Mouse (Mus musculus): Measurements from ENCODE around the gene 2310061I04Rik. TPM values are rescaled to one million over a fixed set of nuclear protein-coding genes. Genes with fewer than 3 reads are reported as not detected.

2310061I04Rik gene
- polyA plus RNA-seq, 1 experiment from 2014 or later, result 20.5 TPM

GRCm38 (mm10) chr17:35859835-35860234 lies 37.4 kb downstream of the 2310061I04Rik start:
- no peaks in the 10 kb centered on the region for H3K27me3 ChIP-seq (ENCODE audit: control insufficient read depth, insufficient read depth, low read length)
- H3K9me3 ChIP-seq (ENCODE audit: control insufficient read depth, low read length), result no peaks in the 10 kb centered on the region
- 73% methylated on average over 2 of the region's 2 CpGs for WGBS
- no peak for DNase-seq (ENCODE audit: low spot score)
- no peak overlapping the region for H3K4me2 ChIP-seq (replicated peaks; ENCODE audit: low read depth)
- H3K4me3 ChIP-seq (ENCODE audit: low read depth, low read length), result no peak overlapping the region
- no peak overlapping the region for H3K27ac ChIP-seq (replicated peaks)
- peaks cover 3% of the 10 kb centered on the region for H3K36me3 ChIP-seq (ENCODE audit: control insufficient read depth, insufficient read depth, low read length)
- no peak overlapping the region for H3K9ac ChIP-seq (ENCODE audit: low read length)
- no peak for TF ChIP-seq CTCF (IDR thresholded peaks at IDR 0.05; ENCODE audit: low read depth)
- no peak for ATAC-seq (ENCODE audit: low FRiP score, low TSS enrichment)
- no peaks in the 10 kb centered on the region for H3K4me1 ChIP-seq (replicated peaks; ENCODE audit: control insufficient read depth, insufficient read depth)

- TF ChIP-seq EP300 (optimal IDR thresholded peaks at IDR 0.05) (no peak), CTCF (IDR thresholded peaks at IDR 0.05; ENCODE audit: low read depth) (no peak)
- no peak overlapping the region for H3K4me3 ChIP-seq (ENCODE audit: low read depth, low read length)
- DNase-seq (ENCODE audit: low spot score) (no peak), ATAC-seq (ENCODE audit: low FRiP score, low TSS enrichment) (no peak)
- H3K36me3 ChIP-seq (ENCODE audit: control insufficient read depth, insufficient read depth, low read length), result peaks cover 3% of the 10 kb centered on the region
- no peaks in the 10 kb centered on the region for H3K9me3 ChIP-seq (ENCODE audit: control insufficient read depth, low read length)
- 92% methylated on average over 1 of the region's 1 CpGs for WGBS
- no peak overlapping the region for H3K9ac ChIP-seq (ENCODE audit: low read length)
- H3K27ac ChIP-seq (replicated peaks), result no peak overlapping the region
- no peaks in the 10 kb centered on the region for H3K27me3 ChIP-seq (ENCODE audit: control insufficient read depth, insufficient read depth, low read length)
- no peak overlapping the region for H3K4me2 ChIP-seq (replicated peaks; ENCODE audit: low read depth)
- H3K4me1 ChIP-seq (replicated peaks; ENCODE audit: control insufficient read depth, insufficient read depth), result no peaks in the 10 kb centered on the region
Measured at GRCm38 (mm10) chr17:35859371-35859770, 37.9 kb downstream of the 2310061I04Rik start.

- ATAC-seq (ENCODE audit: low FRiP score, low TSS enrichment), result no peak
- Histone ChIP-seq H3K36me3 (ENCODE audit: control insufficient read depth, insufficient read depth, low read length) (peaks cover 25% of the 10 kb centered on the region), H3K9ac (ENCODE audit: low read length) (no peak overlapping the region), H3K4me3 (ENCODE audit: low read depth, low read length) (no peak overlapping the region), H3K27ac (replicated peaks) (no peak overlapping the region), H3K4me1 (replicated peaks; ENCODE audit: control insufficient read depth, insufficient read depth) (no peaks in the 10 kb centered on the region), H3K4me2 (replicated peaks; ENCODE audit: low read depth) (no peak overlapping the region), H3K9me3 (ENCODE audit: control insufficient read depth, low read length) (no peaks in the 10 kb centered on the region), H3K27me3 (ENCODE audit: control insufficient read depth, insufficient read depth, low read length) (no peaks in the 10 kb centered on the region)
- TF ChIP-seq CTCF (IDR thresholded peaks at IDR 0.05; ENCODE audit: low read depth), result no peak
- no peak for TF ChIP-seq EP300 (optimal IDR thresholded peaks at IDR 0.05)
- DNase-seq (ENCODE audit: low spot score), result no peak
- whole genome bisulfite sequencing, result 83% methylated on average over 3 of the region's 3 CpGs
Measured at GRCm38 (mm10) chr17:35850974-35851373, 46.3 kb downstream of the 2310061I04Rik start.

GRCm38 (mm10) chr17:35848112-35848511 lies 49.1 kb downstream of the 2310061I04Rik start:
- H3K27ac ChIP-seq (replicated peaks), result no peak overlapping the region
- 36% methylated on average over 1 of the region's 1 CpGs for WGBS
- no peak overlapping the region for H3K4me3 ChIP-seq (ENCODE audit: low read depth, low read length)
- H3K36me3 ChIP-seq (ENCODE audit: control insufficient read depth, insufficient read depth, low read length), result peaks cover 28% of the 10 kb centered on the region
- H3K4me1 ChIP-seq (replicated peaks; ENCODE audit: control insufficient read depth, insufficient read depth), result no peaks in the 10 kb centered on the region
- DNase-seq (ENCODE audit: low spot score), result no peak
- ATAC-seq (ENCODE audit: low FRiP score, low TSS enrichment), result 0 out of 2 replicates have a peak, but pooled peaks have one; percentile 30
- H3K27me3 ChIP-seq (ENCODE audit: control insufficient read depth, insufficient read depth, low read length), result no peaks in the 10 kb centered on the region
- no peaks in the 10 kb centered on the region for H3K9me3 ChIP-seq (ENCODE audit: control insufficient read depth, low read length)
- no peak for TF ChIP-seq EP300 (optimal IDR thresholded peaks at IDR 0.05)
- TF ChIP-seq CTCF (IDR thresholded peaks at IDR 0.05; ENCODE audit: low read depth), result peak; percentile 54
- H3K4me2 ChIP-seq (replicated peaks; ENCODE audit: low read depth), result no peak overlapping the region
- no peak overlapping the region; the same call in 1 of the 2 replicates for H3K9ac ChIP-seq (ENCODE audit: low read length)

GRCm38 (mm10) chr17:35843514-35843913 lies 53.7 kb downstream of the 2310061I04Rik start:
- no peaks in the 10 kb centered on the region for H3K27me3 ChIP-seq (ENCODE audit: control insufficient read depth, insufficient read depth, low read length)
- TF ChIP-seq CTCF (IDR thresholded peaks at IDR 0.05; ENCODE audit: low read depth) (peak; percentile 54), EP300 (optimal IDR thresholded peaks at IDR 0.05) (no peak)
- no peak for DNase-seq (ENCODE audit: low spot score)
- H3K9me3 ChIP-seq (ENCODE audit: control insufficient read depth, low read length), result no peaks in the 10 kb centered on the region
- no peak overlapping the region for H3K4me3 ChIP-seq (ENCODE audit: low read depth, low read length)
- ATAC-seq (ENCODE audit: low FRiP score, low TSS enrichment), result no peak
- WGBS, result 88% methylated on average over 3 of the region's 3 CpGs
- peaks cover 15% of the 10 kb centered on the region for H3K36me3 ChIP-seq (ENCODE audit: control insufficient read depth, insufficient read depth, low read length)
- H3K9ac ChIP-seq (ENCODE audit: low read length), result no peak overlapping the region
- no peaks in the 10 kb centered on the region; the same call in 1 of the 2 replicates for H3K4me1 ChIP-seq (replicated peaks; ENCODE audit: control insufficient read depth, insufficient read depth)
- H3K27ac ChIP-seq (replicated peaks), result no peak overlapping the region
- no peak overlapping the region for H3K4me2 ChIP-seq (replicated peaks; ENCODE audit: low read depth)

MicroRNA genes within 50 kb of the gene (microRNA counts, 519-probe panel; counts per million panel counts)
- microRNA mmu-miR-1894-3p (not detected), microRNA mmu-miR-1894-5p (not detected)

Small RNA genes within 50 kb of the gene (microRNA-seq; reads per million reads assigned to microRNA genes)
- gene Gm28033, result 2.3 reads per million
- not detected for gene Mir1894

Other genes with a start within 250 kb of the 2310061I04Rik start
- gene Vars2, start 229.8 kb downstream of the 2310061I04Rik start, polyA plus RNA-seq (2015; fragmentation: Nextera tagmentation; extraction: Ambion mirVana), result 10.3 and 10.6 TPM in 2 replicates
- 20.7 and 20.8 TPM in 2 replicates for gene Gtf2h4, start 223.7 kb downstream of the 2310061I04Rik start, polyA plus RNA-seq (2015; fragmentation: Nextera tagmentation; extraction: Ambion mirVana)
- 50.8 TPM in 2 replicates for gene Ddr1, start 192.8 kb downstream of the 2310061I04Rik start, polyA plus RNA-seq (2015; fragmentation: Nextera tagmentation; extraction: Ambion mirVana)
- 74.8 and 79.5 TPM in 2 replicates for gene Ier3, start 75.7 kb downstream of the 2310061I04Rik start, polyA plus RNA-seq (2015; fragmentation: Nextera tagmentation; extraction: Ambion mirVana)
- gene Flot1, start 74.2 kb downstream of the 2310061I04Rik start, polyA plus RNA-seq (2015; fragmentation: Nextera tagmentation; extraction: Ambion mirVana), result 41.0 and 43.5 TPM in 2 replicates
- gene Tubb5, start 59.1 kb downstream of the 2310061I04Rik start, polyA plus RNA-seq (2015; fragmentation: Nextera tagmentation; extraction: Ambion mirVana), result 251 and 296 TPM in 2 replicates
- gene Mdc1, start 55.9 kb downstream of the 2310061I04Rik start, polyA plus RNA-seq (2015; fragmentation: Nextera tagmentation; extraction: Ambion mirVana), result 2.1 and 2.2 TPM in 2 replicates
- 27.3 and 27.4 TPM in 2 replicates for gene Nrm, start 36.1 kb downstream of the 2310061I04Rik start, polyA plus RNA-seq (2015; fragmentation: Nextera tagmentation; extraction: Ambion mirVana)
- 15.3 and 16.6 TPM in 2 replicates for gene Ppp1r18, start 31.8 kb downstream of the 2310061I04Rik start, polyA plus RNA-seq (2015; fragmentation: Nextera tagmentation; extraction: Ambion mirVana)
- gene Dhx16, start 17.6 kb downstream of the 2310061I04Rik start, polyA plus RNA-seq (2015; fragmentation: Nextera tagmentation; extraction: Ambion mirVana), result 14.2 and 19.3 TPM in 2 replicates
- 12.7 and 14.5 TPM in 2 replicates for gene Atat1, start 12.6 kb upstream of the 2310061I04Rik start, polyA plus RNA-seq (2015; fragmentation: Nextera tagmentation; extraction: Ambion mirVana)
- 80.0 and 83.4 TPM in 2 replicates for gene Mrps18b, start 19.0 kb upstream of the 2310061I04Rik start, polyA plus RNA-seq (2015; fragmentation: Nextera tagmentation; extraction: Ambion mirVana)
- 13.9 and 17.4 TPM in 2 replicates for gene Ppp1r10, start 19.0 kb upstream of the 2310061I04Rik start, polyA plus RNA-seq (2015; fragmentation: Nextera tagmentation; extraction: Ambion mirVana)
- 54.8 and 71.5 TPM in 2 replicates for gene Abcf1, start 72.3 kb upstream of the 2310061I04Rik start, polyA plus RNA-seq (2015; fragmentation: Nextera tagmentation; extraction: Ambion mirVana)
- gene Gnl1, start 82.4 kb upstream of the 2310061I04Rik start, polyA plus RNA-seq (2015; fragmentation: Nextera tagmentation; extraction: Ambion mirVana), result 24.6 and 25.1 TPM in 2 replicates
- gene Prr3, start 82.8 kb upstream of the 2310061I04Rik start, polyA plus RNA-seq (2015; fragmentation: Nextera tagmentation; extraction: Ambion mirVana), result 10.8 and 10.9 TPM in 2 replicates
- 1.0 and 1.1 TPM in 2 replicates for gene H2-T24, start 123.1 kb upstream of the 2310061I04Rik start, polyA plus RNA-seq (2015; fragmentation: Nextera tagmentation; extraction: Ambion mirVana)
- gene H2-T23, start 135.4 kb upstream of the 2310061I04Rik start, polyA plus RNA-seq (2015; fragmentation: Nextera tagmentation; extraction: Ambion mirVana), result 35.9 and 40.2 TPM in 2 replicates
- gene H2-T22, start 145.3 kb upstream of the 2310061I04Rik start, polyA plus RNA-seq (2015; fragmentation: Nextera tagmentation; extraction: Ambion mirVana), result 18.9 and 21.0 TPM in 2 replicates
- not detected in 2 replicates for gene Gm6034, start 145.5 kb upstream of the 2310061I04Rik start, polyA plus RNA-seq (2015; fragmentation: Nextera tagmentation; extraction: Ambion mirVana)
- gene Gm11127, start 160.9 kb upstream of the 2310061I04Rik start, polyA plus RNA-seq (2015; fragmentation: Nextera tagmentation; extraction: Ambion mirVana), result 0.08 and 0.10 TPM in 2 replicates
- gene Gm19684, start 224.2 kb upstream of the 2310061I04Rik start, polyA plus RNA-seq (2015; fragmentation: Nextera tagmentation; extraction: Ambion mirVana), result not detected in 2 replicates
- not detected in 2 replicates for gene Gm7030, start 232.0 kb upstream of the 2310061I04Rik start, polyA plus RNA-seq (2015; fragmentation: Nextera tagmentation; extraction: Ambion mirVana)